Mouse (Mus musculus) neural tube, embryonic 11.5 days (tissue): ENCODE measurements around the gene Atp7a. TPM values are rescaled to one million over a fixed set of nuclear protein-coding genes. Genes with fewer than 3 reads are reported as not detected.

Experiments used
- ATAC-seq: fragments of 200-750 bp; cut with Nextera tagmentation; 2 replicates; pipeline ENCODE4 v1.8.0; 2017; ENCODE audit warnings: moderate number of reproducible peaks, mild to moderate bottlenecking, moderate TSS enrichment, moderate library complexity; ENCODE audit not compliant: insufficient read depth, low FRiP score, low TSS enrichment
- DNase-seq: peaks from one replicate; pipeline ENCODE4 v3.0.0-alpha.2; 2015; ENCODE audit warnings: low spot score
- H3K27ac ChIP-seq: fragments of 300-500 bp; sonication (generic); 2 replicates; pipeline ENCODE4 v1.5.1; 2014; ENCODE audit warnings: low read depth, mild to moderate bottlenecking, low read length
- H3K27me3 ChIP-seq: fragments of 300-500 bp; sonication (generic); 2 replicates; pipeline ENCODE4 v1.6.1; 2014; ENCODE audit warnings: mild to moderate bottlenecking, low read length, mixed read lengths; ENCODE audit not compliant: control insufficient read depth, insufficient read depth
- H3K36me3 ChIP-seq: fragments of 300-500 bp; sonication (generic); 2 replicates; pipeline ENCODE4 v1.6.1; 2014; ENCODE audit warnings: mild to moderate bottlenecking, low read length, moderate library complexity, mixed read lengths; ENCODE audit not compliant: control insufficient read depth, insufficient read depth
- H3K4me1 ChIP-seq: fragments of 300-500 bp; sonication (generic); 2 replicates; pipeline ENCODE4 v1.6.1; 2014; ENCODE audit warnings: low read length, mixed read lengths; ENCODE audit not compliant: control insufficient read depth, insufficient read depth
- H3K4me2 ChIP-seq: fragments of 300-500 bp; sonication (generic); 2 replicates; pipeline ENCODE4 v1.6.1; 2014; ENCODE audit warnings: low read depth, mild to moderate bottlenecking, moderate library complexity
- H3K4me3 ChIP-seq: fragments of 300-500 bp; sonication (generic); 2 replicates; pipeline ENCODE4 v1.5.1; 2014; ENCODE audit warnings: low read depth, low read length
- H3K9ac ChIP-seq: fragments of 300-500 bp; sonication (generic); 2 replicates; pipeline ENCODE4 v1.6.1; 2014; ENCODE audit warnings: mild to moderate bottlenecking, low read length
- H3K9me3 ChIP-seq: fragments of 300-500 bp; sonication (generic); 2 replicates; pipeline ENCODE4 v1.6.1; 2016; ENCODE audit warnings: low read length; ENCODE audit not compliant: control insufficient read depth
- WGBS: fragments of 180-500 bp; shearing (Covaris S2); extraction: QIAGEN DNeasy Blood & Tissue Kit; methylation state at CpG from one replicate; pipeline ENCODE4 v1.1.7; 2014; 5-methylcytosine and 5-hydroxymethylcytosine counted together
- polyA plus RNA-seq: library from polyadenylated mRNA; unstranded; fragments of >200 nt; fragmentation: Nextera tagmentation; extraction: Ambion mirVana; gene quantifications from 2 replicates; pipeline ENCODE4 v1.2.1, GENCODE M21; 2014

Gene Atp7a
- polyA plus RNA-seq, 1 experiment from 2014 or later = 33.7 TPM

- Histone ChIP-seq H3K9me3 (no peaks in the 10 kb centered on the region), H3K36me3 (no peaks in the 10 kb centered on the region), H3K4me2 (no peak within 1 kb of the TSS), H3K4me3 (no peak within 1 kb of the TSS), H3K9ac (no peak within 1 kb of the TSS), H3K27ac (no peak within 1 kb of the TSS), H3K27me3 (no peaks in the 10 kb centered on the region), H3K4me1 (no peaks in the 10 kb centered on the region)
- WGBS = 93% methylated on average over 6 of the region's 6 CpGs
- DNase-seq = no peak
- ATAC-seq = no peak
These were observed 115.9 kb downstream of the Atp7a start, which contains the start of gene Tlr13 for GRCm38 (mm10) chrX:106142936-106143335. TSS of gene Tlr13 (plus strand) at chrX:106143204.

GRCm38 (mm10) chrX:106148185-106148584, 121.1 kb downstream of the Atp7a start:
- no peak overlapping the region for H3K4me3 ChIP-seq
- H3K4me1 ChIP-seq = no peaks in the 10 kb centered on the region
- no peaks in the 10 kb centered on the region for H3K9me3 ChIP-seq
- WGBS = 73% methylated on average over 1 of the region's 1 CpGs
- no peak overlapping the region for H3K27ac ChIP-seq
- H3K9ac ChIP-seq = no peak overlapping the region
- ATAC-seq (no peak), DNase-seq (no peak)
- no peaks in the 10 kb centered on the region for H3K36me3 ChIP-seq
- no peak overlapping the region for H3K4me2 ChIP-seq
- H3K27me3 ChIP-seq = no peaks in the 10 kb centered on the region

GRCm38 (mm10) chrX:106149460-106149859, 122.4 kb downstream of the Atp7a start:
- Histone ChIP-seq H3K36me3 (no peaks in the 10 kb centered on the region), H3K4me3 (no peak overlapping the region), H3K9me3 (no peaks in the 10 kb centered on the region), H3K4me1 (no peaks in the 10 kb centered on the region), H3K27me3 (no peaks in the 10 kb centered on the region), H3K27ac (no peak overlapping the region), H3K9ac (no peak overlapping the region), H3K4me2 (no peak overlapping the region)
- no peak for DNase-seq
- no peak for ATAC-seq
- 85% methylated on average over 3 of the region's 3 CpGs for WGBS

- Histone ChIP-seq H3K27me3 (no peaks in the 10 kb centered on the region), H3K4me3 (no peak overlapping the region), H3K9ac (no peak overlapping the region), H3K4me2 (no peak overlapping the region), H3K27ac (no peak overlapping the region), H3K9me3 (no peaks in the 10 kb centered on the region), H3K4me1 (no peaks in the 10 kb centered on the region), H3K36me3 (no peaks in the 10 kb centered on the region)
- no peak for DNase-seq
- ATAC-seq = no peak
These were observed 127.1 kb downstream of the Atp7a start for GRCm38 (mm10) chrX:106154180-106154586.

- Histone ChIP-seq H3K36me3 (no peaks in the 10 kb centered on the region), H3K27ac (no peak overlapping the region), H3K27me3 (no peaks in the 10 kb centered on the region), H3K9me3 (no peaks in the 10 kb centered on the region), H3K4me1 (no peaks in the 10 kb centered on the region), H3K4me2 (no peak overlapping the region), H3K9ac (no peak overlapping the region), H3K4me3 (no peak overlapping the region)
- DNase-seq (no peak), ATAC-seq (no peak)
- WGBS = 77% methylated on average over 4 of the region's 4 CpGs
These were observed 128.8 kb downstream of the Atp7a start for GRCm38 (mm10) chrX:106155892-106156291.

GRCm38 (mm10) chrX:106163995-106164394, 136.9 kb downstream of the Atp7a start:
- 51% methylated on average over 5 of the region's 5 CpGs for WGBS

GRCm38 (mm10) chrX:106164555-106164954, 137.5 kb downstream of the Atp7a start:
- Histone ChIP-seq H3K9me3 (no peaks in the 10 kb centered on the region), H3K9ac (no peak overlapping the region), H3K27ac (no peak overlapping the region), H3K4me2 (no peak overlapping the region), H3K4me3 (no peak overlapping the region), H3K27me3 (no peaks in the 10 kb centered on the region), H3K4me1 (no peaks in the 10 kb centered on the region), H3K36me3 (no peaks in the 10 kb centered on the region)
- ATAC-seq (no peak), DNase-seq (no peak)
- WGBS = 75% methylated on average over 5 of the region's 5 CpGs

More at GRCm38 (mm10) chrX:106163995-106164394, 136.9 kb downstream of the Atp7a start:
- H3K27ac ChIP-seq = no peak overlapping the region
- no peak overlapping the region for H3K4me3 ChIP-seq
- H3K36me3 ChIP-seq = no peaks in the 10 kb centered on the region
- no peak overlapping the region for H3K9ac ChIP-seq
- H3K4me2 ChIP-seq = no peak overlapping the region
- no peaks in the 10 kb centered on the region for H3K4me1 ChIP-seq
- no peaks in the 10 kb centered on the region for H3K9me3 ChIP-seq
- H3K27me3 ChIP-seq = no peaks in the 10 kb centered on the region
- no peak for ATAC-seq
- DNase-seq = no peak

- H3K9me3 ChIP-seq = no peaks in the 10 kb centered on the region
- DNase-seq (no peak), ATAC-seq (no peak)
- H3K4me2 ChIP-seq = no peak overlapping the region
- WGBS = 82% methylated on average over 1 of the region's 1 CpGs
- no peaks in the 10 kb centered on the region for H3K36me3 ChIP-seq
- no peak overlapping the region for H3K4me3 ChIP-seq
- no peaks in the 10 kb centered on the region for H3K27me3 ChIP-seq
- no peak overlapping the region for H3K9ac ChIP-seq
- H3K27ac ChIP-seq = no peak overlapping the region
- H3K4me1 ChIP-seq = no peaks in the 10 kb centered on the region
These were observed 138.0 kb downstream of the Atp7a start for GRCm38 (mm10) chrX:106165089-106165488.

- Histone ChIP-seq H3K36me3 (no peaks in the 10 kb centered on the region), H3K9ac (no peak overlapping the region; the same call in 1 of the 2 replicates), H3K9me3 (no peaks in the 10 kb centered on the region), H3K4me3 (peak overlapping the region; percentile 19; the same call in 1 of the 2 replicates), H3K27me3 (no peaks in the 10 kb centered on the region), H3K4me1 (no peaks in the 10 kb centered on the region), H3K4me2 (peak overlapping the region; percentile 33), H3K27ac (no peak overlapping the region)
- 27% methylated on average over 18 of the region's 18 CpGs for WGBS
- ATAC-seq = peak; percentile 81
- DNase-seq = peak; percentile 71
These were observed 144.2 kb downstream of the Atp7a start for GRCm38 (mm10) chrX:106171106-106171852.
